8 mouse cellular contexts compared by ENCODE assay signal in genomic region chr14:25800166-25800960, GRCm38 (mm10). TPM values are rescaled to one million over a fixed set of nuclear protein-coding genes. Genes with fewer than 3 reads are reported as not detected.
DNase-seq lines count a peak whose midpoint lies in the region; ATAC-seq lines count a peak whose summit lies in the region.

No protein-coding gene starts in this region.

- no peaks in the 10 kb centered on the region for H3K36me3 ChIP-seq in hindbrain, embryonic 14.5 days (replicated peaks; ENCODE audit: control insufficient read depth, insufficient read depth)

- H3K9me3 ChIP-seq in hindbrain, embryonic 14.5 days (ENCODE audit: control insufficient read depth, low read length) = no peaks in the 10 kb centered on the region

- no peak overlapping the region for H3K9ac ChIP-seq in hindbrain, embryonic 14.5 days

- peak; percentile 92 for DNase-seq in NIH3T3 (ENCODE audit: low read depth)
- peak; percentile 89 to 92 for DNase-seq in cerebellum, postnatal 14 days
- peak; percentile 83 to 87 for DNase-seq in frontal cortex, postnatal 36 days (ENCODE audit: low spot score in 2 of 2)
- peak; percentile 77 for DNase-seq in hindbrain, embryonic 14.5 days (ENCODE audit: low spot score)
- DNase-seq in layer of hippocampus, postnatal 25 days (ENCODE audit: extremely low spot score in 1 of 2, low spot score in 1 of 2) = peak; percentile 83 to 96
- peak; percentile 91 for DNase-seq in lung, postnatal 36 days
- DNase-seq in right cerebral cortex, adult 18-20 months = peak; percentile 77
- DNase-seq in urinary bladder, adult 18-20 months (ENCODE audit: low spot score in 2 of 2) = peak; percentile 83 to 85

- H3K4me2 ChIP-seq in hindbrain, embryonic 14.5 days (replicated peaks) = 0 out of 2 replicates have a peak overlapping the region, but pooled peaks have one; percentile 17

- H3K4me3 ChIP-seq in hindbrain, embryonic 14.5 days (replicated peaks; ENCODE audit: low read length) = no peak overlapping the region

- H3K4me1 ChIP-seq in hindbrain, embryonic 14.5 days (replicated peaks; ENCODE audit: control insufficient read depth, insufficient read depth, low read length) = 0 out of 2 replicates have a peak, but pooled peaks cover 6% of the 10 kb centered on the region

- WGBS in hindbrain, embryonic 14.5 days = 29% methylated on average over 19 of the region's 19 CpGs

- no peak overlapping the region for H3K27ac ChIP-seq in hindbrain, embryonic 14.5 days

- ATAC-seq in hindbrain, embryonic 14.5 days (ENCODE audit: low FRiP score) = no peak

- no peaks in the 10 kb centered on the region for H3K27me3 ChIP-seq in hindbrain, embryonic 14.5 days (ENCODE audit: control insufficient read depth, insufficient read depth, low read length)

RNA-seq across cellular contexts. Expression of gene Zcchc24, which starts 31.5 kb away (rescaled TPM):
- polyA plus RNA-seq in hindbrain, embryonic 14.5 days (2014; fragmentation: Nextera tagmentation; extraction: Ambion mirVana) = 18.5 and 19.0 TPM in 2 replicates
- total RNA-seq in layer of hippocampus, postnatal 25 days (2021) = 10 to 100 TPM; 56.1 to 59.0 TPM

RNA-seq across cellular contexts. Expression of gene Anxa11, which starts 41.6 kb away (rescaled TPM):
- 2.9 and 3.2 TPM in 2 replicates for polyA plus RNA-seq in hindbrain, embryonic 14.5 days (2014; fragmentation: Nextera tagmentation; extraction: Ambion mirVana)
- total RNA-seq in layer of hippocampus, postnatal 25 days (2021) = 10 to 100 TPM; 64.8 to 69.7 TPM
